Mouse (Mus musculus) hindbrain, embryonic 10.5 days (tissue): ENCODE data around the gene Msl1. TPM values are rescaled to one million over a fixed set of nuclear protein-coding genes. Genes with fewer than 3 reads are reported as not detected.

Source experiments
- DNase-seq: peaks from one replicate; pipeline ENCODE4 v3.0.0-alpha.2; 2017; ENCODE audit warnings: low spot score
- H3K27ac ChIP-seq: fragments of 300-500 bp; sonication (generic); 2 replicates; pipeline ENCODE4 v1.5.1; 2016; ENCODE audit warnings: mild to moderate bottlenecking, moderate library complexity
- H3K27me3 ChIP-seq: fragments of 300-500 bp; sonication (generic); 2 replicates; pipeline ENCODE4 v1.6.1; 2016; ENCODE audit warnings: mild to moderate bottlenecking; ENCODE audit not compliant: poor library complexity, insufficient read depth, severe bottlenecking
- H3K36me3 ChIP-seq: fragments of 300-500 bp; sonication (generic); 2 replicates; pipeline ENCODE4 v1.6.1; 2016; ENCODE audit warnings: mild to moderate bottlenecking, moderate library complexity
- H3K4me1 ChIP-seq: fragments of 300-500 bp; sonication (generic); replicated peaks from 2 replicates; pipeline ENCODE4 v1.6.1; 2016; ENCODE audit warnings: mild to moderate bottlenecking
- H3K4me3 ChIP-seq: fragments of 300-500 bp; sonication (generic); 2 replicates; pipeline ENCODE4 v1.5.1; 2016; ENCODE audit warnings: mild to moderate bottlenecking, moderate library complexity
- H3K9me3 ChIP-seq: fragments of 300-500 bp; sonication (generic); 2 replicates; pipeline ENCODE4 v1.6.1; 2016; ENCODE audit warnings: mild to moderate bottlenecking, moderate library complexity
- WGBS: fragments of 180-500 bp; shearing (Covaris S2); methylation state at CpG from one replicate; pipeline ENCODE4 v1.1.7; 2016; 5-methylcytosine and 5-hydroxymethylcytosine counted together
- polyA plus RNA-seq: library from polyadenylated mRNA; unstranded; fragments of >200 nt; fragmentation: Nextera tagmentation; extraction: Ambion mirVana; gene quantifications from 2 replicates; pipeline ENCODE4 v1.2.1, GENCODE M21; 2016

The Msl1 gene
- polyA plus RNA-seq, result 24.4 and 25.2 TPM in 2 replicates

- Histone ChIP-seq H3K36me3 (peaks cover 30% of the 10 kb centered on the region), H3K27ac (peak within 1 kb of the TSS; percentile 100), H3K9me3 (no peaks in the 10 kb centered on the region), H3K27me3 (no peaks in the 10 kb centered on the region), H3K4me3 (peak within 1 kb of the TSS; percentile 100), H3K4me1 (peaks cover 57% of the 10 kb centered on the region)
- peak; percentile 92 for DNase-seq
- under 1% methylated on average over 86 of the region's 89 CpGs for WGBS
Measured at GRCm38 (mm10) chr11:98795015-98795713, at the start of gene Msl1. Gene Msl1, plus strand, starts transcription at chr11:98795516.

DNA sequence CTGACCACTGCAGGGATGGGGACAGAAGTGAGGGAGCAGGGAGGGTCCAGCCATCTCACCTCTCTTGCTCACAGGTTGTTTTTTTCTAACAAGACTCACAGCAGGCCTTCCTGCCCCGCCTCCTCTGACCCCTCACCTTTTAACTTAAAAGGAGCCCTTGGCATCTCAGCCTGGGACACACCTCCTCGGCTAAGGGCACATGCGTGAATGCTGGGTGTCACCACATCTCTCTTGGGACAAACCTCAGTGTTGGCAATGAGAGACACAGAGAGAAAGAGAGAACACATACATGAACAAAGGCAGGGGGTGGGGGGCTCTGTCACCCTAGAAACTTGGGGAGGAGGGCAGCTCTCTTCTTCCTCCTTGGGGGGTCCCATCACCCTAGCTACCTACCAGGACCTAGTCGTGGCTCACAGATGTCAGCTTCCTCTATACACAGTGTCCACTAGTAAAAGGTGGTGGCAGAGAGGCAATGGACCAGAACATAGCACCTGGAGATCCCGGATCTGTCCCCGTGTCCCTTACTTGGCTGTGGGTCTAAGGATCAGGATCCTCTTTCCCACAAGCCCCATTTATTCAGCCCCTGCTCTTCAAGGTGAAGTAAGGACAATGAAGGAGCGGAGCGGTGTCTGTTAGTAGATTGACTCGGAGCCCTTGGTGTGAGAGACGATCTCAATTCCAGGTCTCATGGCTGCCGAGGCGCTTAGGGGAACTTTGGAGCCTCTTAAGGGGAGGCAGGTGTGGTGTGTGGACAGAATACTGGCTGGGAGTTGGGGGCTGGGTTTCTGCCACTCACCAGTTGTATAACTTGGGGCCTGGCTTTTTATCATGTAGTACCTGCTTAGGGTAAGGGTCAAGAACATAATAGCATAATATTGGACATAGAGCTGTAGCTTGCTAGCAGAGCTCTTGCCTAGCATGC lies 49.1 kb upstream of the Msl1 start:
- Histone ChIP-seq H3K36me3 (no peaks in the 10 kb centered on the region), H3K27ac (peak overlapping the region; percentile 74), H3K4me3 (peak overlapping the region; percentile 42; the same call in 1 of the 2 replicates), H3K4me1 (peaks cover 100% of the 10 kb centered on the region), H3K27me3 (peaks cover 5% of the 10 kb centered on the region; the same call in 1 of the 2 replicates), H3K9me3 (no peaks in the 10 kb centered on the region)
- DNase-seq, result no peak
- WGBS, result 45% methylated on average over 12 of the region's 12 CpGs

- 10% methylated on average over 18 of the region's 19 CpGs for WGBS
- Histone ChIP-seq H3K27me3 (peaks cover 5% of the 10 kb centered on the region; the same call in 1 of the 2 replicates), H3K27ac (peak overlapping the region; percentile 74), H3K9me3 (no peaks in the 10 kb centered on the region), H3K4me3 (peak overlapping the region; percentile 42), H3K4me1 (peaks cover 97% of the 10 kb centered on the region), H3K36me3 (no peaks in the 10 kb centered on the region)
- DNase-seq, result peak; percentile 71
Measured at GRCm38 (mm10) chr11:98746855-98747693, 48.2 kb upstream of the Msl1 start.

DNA sequence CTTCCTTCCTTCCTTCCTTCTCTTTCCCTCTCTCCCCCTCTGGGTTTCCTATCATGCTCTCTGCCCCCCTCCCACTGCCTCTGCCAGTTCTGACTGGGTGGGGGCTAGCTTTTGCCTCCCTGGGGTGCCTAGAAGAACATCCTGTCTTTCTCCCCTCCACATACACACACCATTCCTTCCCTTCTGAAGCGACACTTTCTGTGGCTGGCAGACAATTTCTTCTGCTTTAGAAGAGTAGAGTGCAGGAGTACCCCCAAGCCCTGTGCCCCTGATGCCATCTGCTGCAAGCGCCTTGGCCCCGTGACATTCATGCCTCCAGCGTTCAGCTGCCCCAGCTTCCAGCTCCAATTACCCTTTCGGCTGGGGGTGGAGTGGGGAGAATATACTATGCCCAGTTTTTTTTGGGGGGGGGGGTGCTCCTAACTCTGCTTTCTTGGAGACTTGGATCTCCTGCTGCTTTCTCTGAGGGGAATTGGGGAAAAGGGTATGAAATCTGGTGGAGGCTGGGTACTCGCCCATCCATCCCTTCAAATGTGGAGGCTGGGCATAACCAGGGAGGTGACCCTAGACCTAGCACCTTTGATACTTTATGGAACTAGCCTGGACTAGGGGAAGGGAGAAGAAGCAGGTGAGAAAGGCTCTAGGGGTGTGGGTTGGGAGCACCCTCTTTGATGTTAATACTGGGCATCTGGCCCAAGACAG lies 47.4 kb upstream of the Msl1 start:
- Histone ChIP-seq H3K27ac (peak overlapping the region; percentile 74), H3K27me3 (peaks cover 5% of the 10 kb centered on the region; the same call in 1 of the 2 replicates), H3K36me3 (no peaks in the 10 kb centered on the region), H3K4me1 (peaks cover 96% of the 10 kb centered on the region), H3K4me3 (peak overlapping the region; percentile 42), H3K9me3 (no peaks in the 10 kb centered on the region)
- no peak for DNase-seq
- WGBS, result 30% methylated on average over 6 of the region's 6 CpGs

DNA sequence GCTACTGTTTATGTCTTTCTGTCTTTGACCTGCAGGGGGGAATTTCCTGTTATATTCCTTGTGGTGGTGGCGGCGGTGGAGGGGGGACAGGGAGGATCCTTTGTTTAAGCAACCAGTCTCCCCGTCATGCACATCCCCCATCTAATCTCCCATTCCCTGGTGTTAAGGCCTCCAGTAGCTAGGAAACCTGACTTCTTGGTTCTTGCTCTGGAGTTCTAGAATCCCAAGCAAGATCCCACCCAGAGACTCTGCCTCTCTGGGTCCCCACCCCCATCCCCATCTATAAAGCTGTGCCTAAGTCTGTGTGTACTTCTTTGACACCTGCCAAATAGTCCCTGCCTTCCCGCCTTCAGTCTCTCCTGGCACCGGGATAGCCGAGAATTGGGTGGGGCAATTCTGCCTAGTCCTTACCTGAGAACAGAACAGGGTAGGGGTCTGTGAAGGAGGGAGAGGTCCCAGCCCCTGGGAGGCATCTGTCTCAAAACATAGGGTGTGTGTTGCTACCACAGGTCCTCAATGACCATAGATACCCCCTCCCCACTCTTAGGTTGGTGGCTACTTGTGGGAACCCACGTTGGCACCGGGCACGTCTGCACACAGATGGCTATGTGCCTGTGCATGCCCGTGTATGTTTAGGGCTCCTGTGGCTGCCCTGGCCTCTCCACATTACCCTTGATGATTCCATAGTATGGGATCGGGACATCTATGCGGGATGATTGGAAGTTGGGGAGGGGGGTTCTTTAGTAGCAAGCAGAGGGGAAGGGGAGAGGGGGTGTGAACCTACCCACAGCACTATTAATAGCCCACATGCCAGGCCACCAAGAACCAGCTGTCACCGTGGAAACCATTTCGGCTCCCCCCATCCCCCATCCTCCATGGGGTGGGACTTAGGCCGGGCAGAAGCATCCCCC lies 46.6 kb upstream of the Msl1 start:
- WGBS, result 25% methylated on average over 15 of the region's 15 CpGs
- peaks cover 94% of the 10 kb centered on the region for H3K4me1 ChIP-seq
- DNase-seq, result no peak

GRCm38 (mm10) chr11:98749716-98750115 lies 45.6 kb upstream of the Msl1 start:
- no peak for DNase-seq
- H3K36me3 ChIP-seq, result peaks cover 14% of the 10 kb centered on the region
- peak overlapping the region; percentile 42 for H3K4me3 ChIP-seq
- peak overlapping the region; percentile 74 for H3K27ac ChIP-seq
- H3K9me3 ChIP-seq, result no peaks in the 10 kb centered on the region
- 44% methylated on average over 5 of the region's 5 CpGs for WGBS
- H3K4me1 ChIP-seq, result peaks cover 94% of the 10 kb centered on the region
- peaks cover 5% of the 10 kb centered on the region; the same call in 1 of the 2 replicates for H3K27me3 ChIP-seq

More for the DNA sequence above, 46.6 kb upstream of the Msl1 start:
- Histone ChIP-seq H3K4me3 (peak overlapping the region; percentile 42), H3K27me3 (peaks cover 5% of the 10 kb centered on the region; the same call in 1 of the 2 replicates), H3K9me3 (no peaks in the 10 kb centered on the region), H3K36me3 (peaks cover 7% of the 10 kb centered on the region; the same call in 1 of the 2 replicates), H3K27ac (peak overlapping the region; percentile 74)

GRCm38 (mm10) chr11:98750351-98751201 lies 44.7 kb upstream of the Msl1 start:
- 45% methylated on average over 17 of the region's 17 CpGs for WGBS
- Histone ChIP-seq H3K4me1 (peaks cover 91% of the 10 kb centered on the region), H3K9me3 (no peaks in the 10 kb centered on the region), H3K27me3 (peaks cover 5% of the 10 kb centered on the region; the same call in 1 of the 2 replicates), H3K4me3 (peak overlapping the region; percentile 11; the same call in 1 of the 2 replicates), H3K27ac (peak overlapping the region; percentile 74), H3K36me3 (peaks cover 14% of the 10 kb centered on the region)
- DNase-seq, result no peak

DNA sequence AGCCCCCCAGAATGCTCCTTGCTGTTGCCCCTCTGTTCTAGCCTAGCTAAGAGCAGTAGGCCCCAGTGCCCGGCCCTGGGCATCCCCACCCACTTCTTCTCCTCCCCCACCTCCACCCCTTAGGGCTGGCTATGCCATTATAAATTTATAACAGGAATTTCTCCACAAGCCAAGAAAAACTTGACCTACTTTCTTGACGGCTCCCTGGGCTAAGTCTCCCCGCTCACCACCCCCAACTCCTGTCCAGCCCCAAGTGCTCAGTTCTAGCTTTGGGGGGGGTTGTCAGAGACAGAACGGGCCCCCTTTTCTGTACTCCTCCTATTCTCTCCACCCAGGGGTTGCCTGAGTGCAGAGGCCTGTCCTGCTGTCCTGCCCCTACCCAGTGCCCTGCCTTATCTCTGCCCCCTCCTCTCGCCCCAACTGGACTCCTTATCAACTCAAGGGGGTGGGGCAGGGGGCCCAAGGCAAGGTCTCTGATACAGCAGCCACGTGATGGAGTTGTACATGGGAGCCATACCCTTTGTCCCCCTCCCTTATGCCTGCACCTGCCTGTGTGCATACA lies 44.0 kb upstream of the Msl1 start:
- H3K4me3 ChIP-seq, result peak overlapping the region; percentile 11; the same call in 1 of the 2 replicates

GRCm38 (mm10) chr11:98752562-98753140 lies 42.7 kb upstream of the Msl1 start:
- H3K36me3 ChIP-seq, result peaks cover 25% of the 10 kb centered on the region
- 0 out of 2 replicates have a peak overlapping the region, but pooled peaks have one; percentile 3 for H3K4me3 ChIP-seq
- no peaks in the 10 kb centered on the region for H3K9me3 ChIP-seq
- no peak for DNase-seq
- peak overlapping the region; percentile 24; the same call in 1 of the 2 replicates for H3K27ac ChIP-seq
- 90% methylated on average over 10 of the region's 10 CpGs for WGBS
- H3K27me3 ChIP-seq, result no peaks in the 10 kb centered on the region
- peaks cover 74% of the 10 kb centered on the region for H3K4me1 ChIP-seq

More for the DNA sequence above, 44.0 kb upstream of the Msl1 start:
- H3K4me1 ChIP-seq, result peaks cover 88% of the 10 kb centered on the region
- H3K27ac ChIP-seq, result peak overlapping the region; percentile 74
- H3K9me3 ChIP-seq, result no peaks in the 10 kb centered on the region
- peaks cover 2% of the 10 kb centered on the region; the same call in 1 of the 2 replicates for H3K27me3 ChIP-seq
- DNase-seq, result no peak
- peaks cover 14% of the 10 kb centered on the region for H3K36me3 ChIP-seq
- 41% methylated on average over 6 of the region's 6 CpGs for WGBS

GRCm38 (mm10) chr11:98753264-98753663 lies 42.1 kb upstream of the Msl1 start:
- H3K9me3 ChIP-seq, result no peaks in the 10 kb centered on the region
- H3K4me1 ChIP-seq, result peaks cover 68% of the 10 kb centered on the region
- H3K36me3 ChIP-seq, result peaks cover 29% of the 10 kb centered on the region
- 91% methylated on average over 5 of the region's 5 CpGs for WGBS
- H3K27ac ChIP-seq, result peak overlapping the region; percentile 65
- H3K27me3 ChIP-seq, result no peaks in the 10 kb centered on the region
- DNase-seq, result no peak
- no peak overlapping the region for H3K4me3 ChIP-seq
